Mouse (Mus musculus) stomach, postnatal 0 days (tissue): ENCODE measurements around the gene Dnajc30. TPM values are rescaled to one million over a fixed set of nuclear protein-coding genes. Genes with fewer than 3 reads are reported as not detected.

Experiments
- ATAC-seq: fragments of 200-750 bp; cut with Nextera tagmentation; 2 replicates; pipeline ENCODE4 v1.8.0; 2017; ENCODE audit not compliant: low FRiP score, low TSS enrichment
- DNase-seq: peaks from one replicate; pipeline ENCODE4 v3.0.0-alpha.2; 2016; ENCODE audit warnings: low spot score
- H3K27ac ChIP-seq: fragments of 300-500 bp; sonication (generic); replicated peaks from 2 replicates; pipeline ENCODE4 v1.5.1; 2014; ENCODE audit warnings: mild to moderate bottlenecking, control low read depth
- H3K27me3 ChIP-seq: fragments of 300-500 bp; sonication (generic); 2 replicates; pipeline ENCODE4 v1.6.1; 2014; ENCODE audit warnings: low read length; ENCODE audit not compliant: control insufficient read depth, insufficient read depth
- H3K36me3 ChIP-seq: fragments of 300-500 bp; sonication (generic); 2 replicates; pipeline ENCODE4 v1.6.1; 2014; ENCODE audit warnings: low read length, mixed read lengths; ENCODE audit not compliant: control insufficient read depth, insufficient read depth
- H3K4me1 ChIP-seq: fragments of 300-500 bp; sonication (generic); replicated peaks from 2 replicates; pipeline ENCODE4 v1.6.1; 2014; ENCODE audit warnings: antibody characterized with exemption; ENCODE audit not compliant: control insufficient read depth, insufficient read depth
- H3K4me2 ChIP-seq: fragments of 300-500 bp; sonication (generic); replicated peaks from 2 replicates; pipeline ENCODE4 v1.6.1; 2014; ENCODE audit warnings: low read depth, mild to moderate bottlenecking, control low read depth, moderate library complexity
- H3K4me3 ChIP-seq: fragments of 300-500 bp; sonication (generic); 2 replicates; pipeline ENCODE4 v1.5.1; 2014; ENCODE audit warnings: low read depth, low read length, control low read depth
- H3K9ac ChIP-seq: fragments of 300-500 bp; sonication (generic); 2 replicates; pipeline ENCODE4 v1.6.1; 2014; ENCODE audit warnings: mild to moderate bottlenecking, low read length, control low read depth, mixed read lengths
- H3K9me3 ChIP-seq: fragments of 300-500 bp; sonication (generic); 2 replicates; pipeline ENCODE4 v1.6.1; 2016; ENCODE audit warnings: low read length; ENCODE audit not compliant: control insufficient read depth
- CTCF ChIP-seq: IDR thresholded peaks from 2 replicates; pipeline ENCODE4 v1.5.1; 2016; ENCODE audit warnings: antibody characterized with exemption, low read depth, mild to moderate bottlenecking, moderate library complexity
- EP300 ChIP-seq: optimal IDR thresholded peaks from 2 replicates; pipeline ENCODE3; 2016; ENCODE audit warnings: antibody characterized with exemption
- WGBS: fragments of 180-500 bp; shearing (Covaris S2); extraction: QIAGEN DNeasy Blood & Tissue Kit; methylation state at CpG from one replicate; pipeline ENCODE4 v1.1.7; 2014; 5-methylcytosine and 5-hydroxymethylcytosine counted together
- polyA plus RNA-seq: library from polyadenylated mRNA; unstranded; fragments of >200 nt; fragmentation: Nextera tagmentation; extraction: Ambion mirVana; gene quantifications from 2 replicates; pipeline ENCODE4 v1.2.1, GENCODE M21; 2015

Gene Dnajc30
- polyA plus RNA-seq, 1 experiment from 2014 or later, result 24.3 TPM

- ATAC-seq, result peak; percentile 50
- Histone ChIP-seq H3K27ac (no peak overlapping the region), H3K9me3 (no peaks in the 10 kb centered on the region), H3K4me1 (no peaks in the 10 kb centered on the region), H3K27me3 (no peaks in the 10 kb centered on the region; the same call in 1 of the 2 replicates), H3K4me3 (peak overlapping the region; percentile 47), H3K4me2 (peak overlapping the region; percentile 85), H3K9ac (peak overlapping the region; percentile 31; the same call in 1 of the 2 replicates), H3K36me3 (no peaks in the 10 kb centered on the region)
- no peak for TF ChIP-seq EP300
- peak; percentile 77 for TF ChIP-seq CTCF
- DNase-seq, result peak; percentile 75
- WGBS, result 8% methylated on average over 40 of the region's 40 CpGs
Measured at GRCm38 (mm10) chr5:135107521-135108501, 43.8 kb downstream of the Dnajc30 start.

GRCm38 (mm10) chr5:135109017-135109416 is 45.0 kb downstream of the Dnajc30 start:
- H3K4me2 ChIP-seq, result no peak overlapping the region
- H3K4me3 ChIP-seq, result no peak overlapping the region
- H3K27ac ChIP-seq, result no peak overlapping the region
- 57% methylated on average over 6 of the region's 6 CpGs for WGBS
- no peaks in the 10 kb centered on the region for H3K36me3 ChIP-seq
- TF ChIP-seq CTCF, result no peak
- TF ChIP-seq EP300, result no peak
- H3K4me1 ChIP-seq, result no peaks in the 10 kb centered on the region
- DNase-seq, result no peak
- no peak overlapping the region for H3K9ac ChIP-seq
- no peak for ATAC-seq
- H3K27me3 ChIP-seq, result no peaks in the 10 kb centered on the region; the same call in 1 of the 2 replicates
- no peaks in the 10 kb centered on the region for H3K9me3 ChIP-seq

- ATAC-seq (no peak), DNase-seq (no peak)
- Histone ChIP-seq H3K4me1 (no peaks in the 10 kb centered on the region), H3K4me3 (no peak overlapping the region), H3K4me2 (no peak overlapping the region), H3K27me3 (no peaks in the 10 kb centered on the region; the same call in 1 of the 2 replicates), H3K36me3 (no peaks in the 10 kb centered on the region), H3K9ac (no peak overlapping the region), H3K9me3 (no peaks in the 10 kb centered on the region), H3K27ac (no peak overlapping the region)
- WGBS, result 81% methylated on average over 3 of the region's 3 CpGs
- no peak for TF ChIP-seq EP300
- TF ChIP-seq CTCF, result no peak
Measured at GRCm38 (mm10) chr5:135109426-135109825, 45.4 kb downstream of the Dnajc30 start.

- no peak for TF ChIP-seq EP300
- H3K9ac ChIP-seq, result no peak overlapping the region
- H3K36me3 ChIP-seq, result no peaks in the 10 kb centered on the region
- no peak overlapping the region for H3K4me3 ChIP-seq
- H3K27me3 ChIP-seq, result no peaks in the 10 kb centered on the region; the same call in 1 of the 2 replicates
- 65% methylated on average over 6 of the region's 6 CpGs for WGBS
- no peak for DNase-seq
- no peaks in the 10 kb centered on the region for H3K9me3 ChIP-seq
- ATAC-seq, result no peak
- no peaks in the 10 kb centered on the region for H3K4me1 ChIP-seq
- H3K27ac ChIP-seq, result no peak overlapping the region
- no peak overlapping the region for H3K4me2 ChIP-seq
Measured at GRCm38 (mm10) chr5:135109976-135110375, 46.0 kb downstream of the Dnajc30 start.

- no peak for TF ChIP-seq EP300
- TF ChIP-seq CTCF, result no peak
Measured at GRCm38 (mm10) chr5:135113782-135114181, 49.8 kb downstream of the Dnajc30 start.

GRCm38 (mm10) chr5:135115241-135115640 is 51.2 kb downstream of the Dnajc30 start:
- Histone ChIP-seq H3K36me3 (no peaks in the 10 kb centered on the region), H3K4me2 (no peak overlapping the region), H3K9me3 (no peaks in the 10 kb centered on the region), H3K4me1 (0 out of 2 replicates have a peak, but pooled peaks cover 2% of the 10 kb centered on the region), H3K27ac (no peak overlapping the region), H3K9ac (no peak overlapping the region), H3K4me3 (no peak overlapping the region), H3K27me3 (no peaks in the 10 kb centered on the region)
- WGBS, result 66% methylated on average over 8 of the region's 8 CpGs
- TF ChIP-seq EP300 (no peak), CTCF (no peak)
- ATAC-seq (0 out of 2 replicates have a peak, but pooled peaks have one; percentile 28), DNase-seq (peak; percentile 51)

More at GRCm38 (mm10) chr5:135113782-135114181, 49.8 kb downstream of the Dnajc30 start:
- Histone ChIP-seq H3K9ac (no peak overlapping the region), H3K4me2 (no peak overlapping the region), H3K4me1 (0 out of 2 replicates have a peak, but pooled peaks cover 2% of the 10 kb centered on the region), H3K4me3 (no peak overlapping the region), H3K27me3 (no peaks in the 10 kb centered on the region), H3K36me3 (no peaks in the 10 kb centered on the region), H3K27ac (no peak overlapping the region), H3K9me3 (no peaks in the 10 kb centered on the region)
- 85% methylated on average over 10 of the region's 12 CpGs for WGBS
- no peak for DNase-seq
- ATAC-seq, result no peak

Other genes with a start within 250 kb of the Dnajc30 start
- gene Tmem270, start 157.5 kb upstream of the Dnajc30 start, polyA plus RNA-seq, result not detected in 2 replicates
- gene Cldn13, start 148.7 kb upstream of the Dnajc30 start, polyA plus RNA-seq, result 0.24 and 0.29 TPM in 2 replicates
- 9.4 and 10.2 TPM in 2 replicates for gene Mettl27, start 131.8 kb upstream of the Dnajc30 start, polyA plus RNA-seq
- 43.8 and 51.6 TPM in 2 replicates for gene Cldn4, start 117.3 kb upstream of the Dnajc30 start, polyA plus RNA-seq
- gene Cldn3, start 78.0 kb upstream of the Dnajc30 start, polyA plus RNA-seq, result 15.4 and 16.2 TPM in 2 replicates
- gene Abhd11, start 55.0 kb upstream of the Dnajc30 start, polyA plus RNA-seq, result 56.5 and 64.0 TPM in 2 replicates
- gene Stx1a, start 40.7 kb upstream of the Dnajc30 start, polyA plus RNA-seq, result 5.3 TPM in 2 replicates
- gene Bud23, start 757 bp downstream of the Dnajc30 start, polyA plus RNA-seq, result 46.8 and 51.9 TPM in 2 replicates
- 3.3 and 3.4 TPM in 2 replicates for gene Vps37d, start 14.1 kb downstream of the Dnajc30 start, polyA plus RNA-seq
- gene Mlxipl, start 25.7 kb downstream of the Dnajc30 start, polyA plus RNA-seq, result 0.22 and 0.91 TPM in 2 replicates
- gene Tbl2, start 85.5 kb downstream of the Dnajc30 start, polyA plus RNA-seq, result 9.9 and 11.6 TPM in 2 replicates
- 46.4 and 50.4 TPM in 2 replicates for gene Bcl7b, start 104.1 kb downstream of the Dnajc30 start, polyA plus RNA-seq
- gene Baz1b, start 123.1 kb downstream of the Dnajc30 start, polyA plus RNA-seq, result 9.6 and 10.2 TPM in 2 replicates
- gene Fzd9, start 187.0 kb downstream of the Dnajc30 start, polyA plus RNA-seq, result 0.42 and 0.54 TPM in 2 replicates